Comparison of ENCODE assay signal across 8 mouse cellular contexts in genomic region chr2:104122505-104123378, GRCm38 (mm10). TPM values are rescaled to one million over a fixed set of nuclear protein-coding genes. Genes with fewer than 3 reads are reported as not detected.
DNase-seq lines count a peak whose midpoint lies in the region; ATAC-seq lines count a peak whose summit lies in the region.

A930018P22Rik (plus strand) TSS chr2:104122769.

- peak within 1 kb of the TSS; percentile 91 for H3K4me2 ChIP-seq in heart, embryonic 12.5 days
- peak within 1 kb of the TSS; percentile 99 for H3K4me2 ChIP-seq in kidney, embryonic 16.5 days (replicated peaks; ENCODE audit: low read depth, low read length)

- ATAC-seq in heart, embryonic 12.5 days (ENCODE audit: insufficient number of reproducible peaks, low FRiP score): peak; percentile 95
- ATAC-seq in kidney, embryonic 16.5 days (ENCODE audit: low FRiP score, low TSS enrichment): peak; percentile 92

- peaks cover 34% of the 10 kb centered on the region for H3K27me3 ChIP-seq in erythroblast, embryonic 14.5 days (ENCODE audit: control insufficient read depth)
- no peaks in the 10 kb centered on the region for H3K27me3 ChIP-seq in heart, embryonic 12.5 days (replicated peaks)
- no peaks in the 10 kb centered on the region; the same call in 1 of the 2 replicates for H3K27me3 ChIP-seq in kidney, embryonic 16.5 days (ENCODE audit: insufficient read depth, low read length)

- H3K9ac ChIP-seq in heart, embryonic 12.5 days: peak within 1 kb of the TSS; percentile 89
- peak within 1 kb of the TSS; percentile 78 for H3K9ac ChIP-seq in kidney, embryonic 16.5 days (replicated peaks; ENCODE audit: low read length)

- peaks cover 74% of the 10 kb centered on the region for H3K4me1 ChIP-seq in erythroblast, embryonic 14.5 days (ENCODE audit: control insufficient read depth)
- H3K4me1 ChIP-seq in heart, embryonic 12.5 days (replicated peaks): peaks cover 47% of the 10 kb centered on the region
- H3K4me1 ChIP-seq in kidney, embryonic 16.5 days (ENCODE audit: insufficient read depth, low read length): peaks cover 12% of the 10 kb centered on the region

- under 1% methylated on average over 74 of the region's 74 CpGs for WGBS in heart, embryonic 12.5 days
- 0% methylated on average over 73 of the region's 74 CpGs for WGBS in kidney, embryonic 16.5 days

- peaks cover 2% of the 10 kb centered on the region; the same call in 1 of the 2 replicates for H3K9me3 ChIP-seq in erythroblast, embryonic 14.5 days (ENCODE audit: control insufficient read depth, low read length)
- H3K9me3 ChIP-seq in heart, embryonic 12.5 days (replicated peaks): no peaks in the 10 kb centered on the region
- no peaks in the 10 kb centered on the region for H3K9me3 ChIP-seq in kidney, embryonic 16.5 days (ENCODE audit: low read length)

- H3K27ac ChIP-seq in heart, embryonic 12.5 days (ENCODE audit: poor library complexity, severe bottlenecking): peak within 1 kb of the TSS; percentile 85
- peak within 1 kb of the TSS; percentile 56; the same call in 1 of the 2 replicates for H3K27ac ChIP-seq in kidney, embryonic 16.5 days (ENCODE audit: low read length)

- DNase-seq in CD4-positive, CD25-positive, alpha-beta regulatory T cell, adult 2 months (ENCODE audit: low read depth, low spot score): peak; percentile 85
- peak; percentile 70 for DNase-seq in brain, embryonic 18.5 days (ENCODE audit: low read depth, low spot score)
- DNase-seq in liver: peak; percentile 98
- peak; percentile 50 to 64 for DNase-seq in monocyte, adult 2 months (ENCODE audit: low read depth in 1 of 2, low spot score in 2 of 2)
- DNase-seq in spleen, postnatal 14 days (ENCODE audit: low spot score in 2 of 2): peak; percentile 91

- peaks cover 24% of the 10 kb centered on the region for H3K36me3 ChIP-seq in erythroblast, embryonic 14.5 days (ENCODE audit: control insufficient read depth)
- peaks cover 3% of the 10 kb centered on the region; the same call in 1 of the 2 replicates for H3K36me3 ChIP-seq in heart, embryonic 12.5 days
- no peaks in the 10 kb centered on the region for H3K36me3 ChIP-seq in kidney, embryonic 16.5 days (ENCODE audit: insufficient read depth, low read length)

- peak within 1 kb of the TSS; percentile 72 for H3K4me3 ChIP-seq in erythroblast, embryonic 14.5 days (replicated peaks)
- peak within 1 kb of the TSS; percentile 67 for H3K4me3 ChIP-seq in heart, embryonic 12.5 days
- H3K4me3 ChIP-seq in kidney, embryonic 16.5 days (ENCODE audit: low read length): peak within 1 kb of the TSS; percentile 77

RNA-seq across cellular contexts. Expression of gene A930018P22Rik, which starts in this region (rescaled TPM):
- polyA plus RNA-seq in erythroblast, embryonic 14.5 days (2012): 0.86 and 0.96 TPM in 2 replicates
- 0.36 and 0.55 TPM in 2 replicates for polyA plus RNA-seq in heart, embryonic 12.5 days (2016; fragmentation: Nextera tagmentation; extraction: Ambion mirVana)
- polyA plus RNA-seq in kidney, embryonic 16.5 days (2015; fragmentation: Nextera tagmentation; extraction: Ambion mirVana): not detected in 2 replicates

Comparison
In these comparisons a context has a peak if more than half of its experiments do, and no peak if none do; other contexts are left out.
1. Peak in every context shown above with its lines: DNase-seq, ATAC-seq, H3K4me3 ChIP-seq and H3K27ac ChIP-seq.
2. Peak in ATAC-seq, H3K4me3 ChIP-seq, H3K27ac ChIP-seq, H3K9ac ChIP-seq and H3K4me2 ChIP-seq in heart, embryonic 12.5 days; RNA of the gene not detected or under 1 TPM.
3. Peak in ATAC-seq, H3K4me3 ChIP-seq, H3K27ac ChIP-seq, H3K9ac ChIP-seq and H3K4me2 ChIP-seq in kidney, embryonic 16.5 days; RNA of the gene not detected or under 1 TPM.